ENCODE assay signal across 7 mouse cellular contexts in genomic region chr12:54985257-54986051, GRCm38 (mm10). TPM values are rescaled to one million over a fixed set of nuclear protein-coding genes. Genes with fewer than 3 reads are reported as not detected.
DNase-seq lines count a peak whose midpoint lies in the region; ATAC-seq and TF ChIP-seq lines count a peak whose summit lies in the region.

No protein-coding gene starts in this region.

- no peak for TF ChIP-seq POLR2A in spleen, adult 2 months (IDR thresholded peaks at IDR 0.05; ENCODE audit: low read depth, low read length)

- peak overlapping the region; percentile 92 for H3K9ac ChIP-seq in limb, embryonic 13.5 days
- peak overlapping the region; percentile 77 for H3K9ac ChIP-seq in midbrain, embryonic 14.5 days (replicated peaks; ENCODE audit: low read length)

- peak overlapping the region; percentile 85 for H3K4me3 ChIP-seq in limb, embryonic 13.5 days
- H3K4me3 ChIP-seq in midbrain, embryonic 14.5 days (replicated peaks; ENCODE audit: low read depth, low read length): peak overlapping the region; percentile 78
- peak overlapping the region; percentile 68 for H3K4me3 ChIP-seq in spleen, adult 2 months (ENCODE audit: extremely low read depth, insufficient read depth, insufficient read length)

- H3K9me3 ChIP-seq in limb, embryonic 13.5 days: no peaks in the 10 kb centered on the region
- no peaks in the 10 kb centered on the region for H3K9me3 ChIP-seq in midbrain, embryonic 14.5 days (ENCODE audit: control insufficient read depth, low read length)

- peaks cover under 1% of the 10 kb centered on the region; the same call in 1 of the 2 replicates for H3K36me3 ChIP-seq in limb, embryonic 13.5 days
- no peaks in the 10 kb centered on the region for H3K36me3 ChIP-seq in midbrain, embryonic 14.5 days (ENCODE audit: control insufficient read depth, insufficient read depth, low read length)
- peaks cover 8% of the 10 kb centered on the region for H3K36me3 ChIP-seq in spleen, adult 2 months (ENCODE audit: control insufficient read depth, insufficient read depth, low read length)

- H3K27ac ChIP-seq in limb, embryonic 13.5 days: peak overlapping the region; percentile 87
- peak overlapping the region; percentile 78 for H3K27ac ChIP-seq in midbrain, embryonic 14.5 days (replicated peaks; ENCODE audit: low read depth, low read length)
- peak overlapping the region; percentile 99 for H3K27ac ChIP-seq in spleen, adult 2 months (ENCODE audit: insufficient read depth, low read length)

- H3K4me2 ChIP-seq in limb, embryonic 13.5 days (replicated peaks): peak overlapping the region; percentile 88
- peak overlapping the region; percentile 92 for H3K4me2 ChIP-seq in midbrain, embryonic 14.5 days (ENCODE audit: low read length)

- no peak for TF ChIP-seq CTCF in spleen, adult 2 months (IDR thresholded peaks at IDR 0.05; ENCODE audit: extremely low read depth, insufficient read depth, insufficient read length, insufficient replicate concordance)

- peak; percentile 24 to 54 for DNase-seq in cerebellum, postnatal 4 days (ENCODE audit: low spot score in 2 of 2)
- peak; percentile 57 for DNase-seq in gastrocnemius, postnatal 10 days
- peak; percentile 76 for DNase-seq in induced T-regulatory cell, adult 2 months (ENCODE audit: low read depth)
- DNase-seq in midbrain, embryonic 14.5 days: peak; percentile 78
- DNase-seq in spleen, adult 2 months (ENCODE audit: low read depth in 1 of 2, low spot score in 2 of 2): peak; percentile 27 to 59

- WGBS in limb, embryonic 13.5 days: under 1% methylated on average over 88 of the region's 117 CpGs
- WGBS in midbrain, embryonic 14.5 days: under 1% methylated on average over 104 of the region's 117 CpGs
- under 1% methylated on average over 101 of the region's 117 CpGs for WGBS in spleen, adult 2 months

- no peaks in the 10 kb centered on the region for H3K27me3 ChIP-seq in limb, embryonic 13.5 days
- no peaks in the 10 kb centered on the region for H3K27me3 ChIP-seq in midbrain, embryonic 14.5 days (ENCODE audit: control insufficient read depth, insufficient read depth, low read length)
- H3K27me3 ChIP-seq in spleen, adult 2 months (ENCODE audit: control insufficient read depth, insufficient read depth, low read length): no peaks in the 10 kb centered on the region

- ATAC-seq in activated CD4-positive, CD25-positive, alpha-beta regulatory T cell, adult 4 months: peak; percentile 53
- ATAC-seq in limb, embryonic 13.5 days (ENCODE audit: low FRiP score, low read depth): peak; percentile 52
- peak; percentile 64 for ATAC-seq in midbrain, embryonic 14.5 days (ENCODE audit: low FRiP score, low TSS enrichment)

- peaks cover 9% of the 10 kb centered on the region for H3K4me1 ChIP-seq in limb, embryonic 13.5 days
- peaks cover 5% of the 10 kb centered on the region; the same call in 1 of the 2 replicates for H3K4me1 ChIP-seq in midbrain, embryonic 14.5 days (ENCODE audit: control insufficient read depth, insufficient read depth, low read length)
- H3K4me1 ChIP-seq in spleen, adult 2 months (ENCODE audit: control insufficient read depth, insufficient read depth, insufficient read length): no peaks in the 10 kb centered on the region; the same call in 1 of the 2 replicates

RNA-seq across cellular contexts. Expression of gene Gm20403, which starts 0.9 kb away (rescaled TPM):
- not detected for polyA plus RNA-seq in activated CD4-positive, CD25-positive, alpha-beta regulatory T cell, adult 4 months (2017; shearing (Covaris generic))
- not detected for total RNA-seq in gastrocnemius, postnatal 10 days (2021)
- not detected in 2 replicates for polyA plus RNA-seq in limb, embryonic 13.5 days (2015; fragmentation: Nextera tagmentation; extraction: Ambion mirVana)
- polyA plus RNA-seq in midbrain, embryonic 14.5 days (2014; fragmentation: Nextera tagmentation; extraction: Ambion mirVana): not detected in 2 replicates
- polyA plus RNA-seq in spleen, adult 2 months (2012; rRNA removed): not detected in 2 replicates

RNA-seq across cellular contexts. Expression of gene Baz1a, which starts 28.7 kb away (rescaled TPM):
- polyA plus RNA-seq in activated CD4-positive, CD25-positive, alpha-beta regulatory T cell, adult 4 months (2017; shearing (Covaris generic)): 10 to 100 TPM; 32.7 to 38.6 TPM
- total RNA-seq in gastrocnemius, postnatal 10 days (2021): 1 to 10 TPM; 5.8 to 9.0 TPM
- polyA plus RNA-seq in limb, embryonic 13.5 days (2015; fragmentation: Nextera tagmentation; extraction: Ambion mirVana): 21.6 and 23.7 TPM in 2 replicates
- 7.1 and 8.5 TPM in 2 replicates for polyA plus RNA-seq in midbrain, embryonic 14.5 days (2014; fragmentation: Nextera tagmentation; extraction: Ambion mirVana)
- 8.1 and 8.2 TPM in 2 replicates for polyA plus RNA-seq in spleen, adult 2 months (2012; rRNA removed)

Comparison
In these comparisons a context has a peak if more than half of its experiments do, and no peak if none do; other contexts are left out.
1. Peak in every context shown above with its lines: DNase-seq, ATAC-seq, H3K4me3 ChIP-seq and H3K27ac ChIP-seq.